Mouse (Mus musculus) liver, adult 2 months (tissue): ENCODE measurements around the gene Yif1a. TPM values are rescaled to one million over a fixed set of nuclear protein-coding genes. Genes with fewer than 3 reads are reported as not detected.

ENCODE experiments used
- DNase-seq: peaks from one replicate; pipeline ENCODE4 v3.0.0-alpha.2; 2011; ENCODE audit warnings: low read depth, low spot score; ENCODE audit errors: extremely low read depth
- H3K27ac ChIP-seq: fragments of 200-500 bp; replicated peaks from 2 replicates; pipeline ENCODE4 v1.5.1; 2012; ENCODE audit warnings: low read depth, mild to moderate bottlenecking, control low read depth, inconsistent platforms, low read length; ENCODE audit not compliant: insufficient read depth
- H3K27me3 ChIP-seq: fragments of 200-500 bp; 2 replicates; pipeline ENCODE4 v1.6.1; 2012; ENCODE audit warnings: mild to moderate bottlenecking, moderate library complexity, low read length, inconsistent platforms; ENCODE audit not compliant: control insufficient read depth, insufficient read depth
- H3K36me3 ChIP-seq: fragments of 200-500 bp; 2 replicates; pipeline ENCODE4 v1.6.1; 2012; ENCODE audit warnings: low read length, inconsistent platforms; ENCODE audit not compliant: control insufficient read depth, insufficient read depth
- H3K4me1 ChIP-seq: fragments of 200-500 bp; 2 replicates; pipeline ENCODE4 v1.6.1; 2011; ENCODE audit warnings: low read length; ENCODE audit not compliant: control insufficient read depth, insufficient read depth
- H3K4me3 ChIP-seq: fragments of 200-500 bp; 2 replicates; pipeline ENCODE4 v1.5.1; 2011; ENCODE audit warnings: low read depth, mild to moderate bottlenecking, control low read depth, low read length, moderate library complexity; ENCODE audit not compliant: insufficient read depth
- H3K79me2 ChIP-seq: fragments of 200-500 bp; 2 replicates; pipeline ENCODE4 v1.6.1; 2012; ENCODE audit warnings: inconsistent platforms, mild to moderate bottlenecking, low read length, moderate library complexity; ENCODE audit not compliant: control insufficient read depth, insufficient read depth
- H3K9ac ChIP-seq: fragments of 200-500 bp; 2 replicates; pipeline ENCODE4 v1.6.1; 2012; ENCODE audit warnings: low read depth, mild to moderate bottlenecking, control low read depth, inconsistent platforms, low read length
- CTCF ChIP-seq: fragments of 200-500 bp; IDR thresholded peaks from 2 replicates; pipeline ENCODE4 v1.5.1; 2011; ENCODE audit warnings: low read depth, low read length, control low read depth
- POLR2A ChIP-seq: fragments of 200-500 bp; IDR thresholded peaks from 2 replicates; pipeline ENCODE4 v1.6.1; 2011; ENCODE audit warnings: low read length, control low read depth; ENCODE audit not compliant: insufficient read depth; ENCODE audit errors: extremely low read depth
- WGBS: fragments of 180-500 bp; shearing (Covaris S2); methylation state at CpG from one replicate; pipeline ENCODE4 v1.1.7; 2018; 5-methylcytosine and 5-hydroxymethylcytosine counted together
- polyA plus RNA-seq: library from polyadenylated mRNA; depleted of rRNA; stranded (reverse); fragments of >200 nt; gene quantifications from 2 replicates; pipeline ENCODE4 v1.2.3, GENCODE M21; 2012; rRNA removed
- total RNA-seq: library from RNA; depleted of rRNA; stranded (reverse); fragments of >200 nt; gene quantifications from 2 replicates; pipeline ENCODE4 v1.2.3, GENCODE M21; 2014; rRNA removed

Gene Yif1a
- total and polyA plus RNA-seq, 2 experiments: 79.3 to 188 TPM

- H3K27ac ChIP-seq: no peak overlapping the region
- TF ChIP-seq CTCF (no peak), POLR2A (no peak)
- H3K4me3 ChIP-seq: no peak overlapping the region
- no peak overlapping the region for H3K9ac ChIP-seq
- 47% methylated on average over 4 of the region's 4 CpGs for WGBS
- H3K4me1 ChIP-seq: no peaks in the 10 kb centered on the region
- DNase-seq: no peak
- H3K36me3 ChIP-seq: no peaks in the 10 kb centered on the region
- H3K79me2 ChIP-seq: no peaks in the 10 kb centered on the region
- no peaks in the 10 kb centered on the region for H3K27me3 ChIP-seq
These were observed 42.9 kb downstream of the Yif1a start for GRCm38 (mm10) chr19:5131237-5131636.

GRCm38 (mm10) chr19:5139640-5140039, 51.3 kb downstream of the Yif1a start:
- Histone ChIP-seq H3K36me3 (no peaks in the 10 kb centered on the region), H3K4me3 (no peak overlapping the region), H3K27ac (no peak overlapping the region), H3K79me2 (no peaks in the 10 kb centered on the region), H3K27me3 (no peaks in the 10 kb centered on the region), H3K4me1 (no peaks in the 10 kb centered on the region), H3K9ac (no peak overlapping the region)
- peak; percentile 33 for DNase-seq
- WGBS: 7% methylated on average over 2 of the region's 2 CpGs
- TF ChIP-seq CTCF (no peak; the same call in 1 of the 2 replicates), POLR2A (no peak)

Other genes with a start within 250 kb of the Yif1a start
- gene Ccs, start 249.2 kb upstream of the Yif1a start, total RNA-seq: 146 and 174 TPM in 2 replicates
- gene Ccs, start 249.2 kb upstream of the Yif1a start, polyA plus RNA-seq: 245 and 254 TPM in 2 replicates
- not detected in 2 replicates for gene Ccdc87, start 249.2 kb upstream of the Yif1a start, total RNA-seq
- not detected in 2 replicates for gene Ccdc87, start 249.2 kb upstream of the Yif1a start, polyA plus RNA-seq
- 44.1 and 55.0 TPM in 2 replicates for gene Ctsf, start 233.4 kb upstream of the Yif1a start, total RNA-seq
- 69.4 and 88.9 TPM in 2 replicates for gene Ctsf, start 233.4 kb upstream of the Yif1a start, polyA plus RNA-seq
- 1.1 TPM in 1 of 2 replicates, not detected in the other for gene Actn3, start 210.6 kb upstream of the Yif1a start, total RNA-seq
- 0.11 TPM in 1 of 2 replicates, not detected in the other for gene Actn3, start 210.6 kb upstream of the Yif1a start, polyA plus RNA-seq
- gene Zdhhc24, start 209.9 kb upstream of the Yif1a start, total RNA-seq: 2.5 and 3.4 TPM in 2 replicates
- gene Zdhhc24, start 209.9 kb upstream of the Yif1a start, polyA plus RNA-seq: 4.8 and 7.7 TPM in 2 replicates
- 0.65 and 0.87 TPM in 2 replicates for gene Bbs1, start 181.9 kb upstream of the Yif1a start, total RNA-seq
- 0.73 and 0.95 TPM in 2 replicates for gene Bbs1, start 181.9 kb upstream of the Yif1a start, polyA plus RNA-seq
- gene Dpp3, start 160.3 kb upstream of the Yif1a start, total RNA-seq: 52.1 and 69.7 TPM in 2 replicates
- gene Dpp3, start 160.3 kb upstream of the Yif1a start, polyA plus RNA-seq: 121 and 122 TPM in 2 replicates
- gene Peli3, start 145.4 kb upstream of the Yif1a start, total RNA-seq: 1.0 and 3.4 TPM in 2 replicates
- gene Peli3, start 145.4 kb upstream of the Yif1a start, polyA plus RNA-seq: 1.4 and 2.6 TPM in 2 replicates
- 40.0 and 46.4 TPM in 2 replicates for gene Mrpl11, start 126.4 kb upstream of the Yif1a start, total RNA-seq
- 27.6 and 30.7 TPM in 2 replicates for gene Mrpl11, start 126.4 kb upstream of the Yif1a start, polyA plus RNA-seq
- not detected in 2 replicates for gene Npas4, start 98.2 kb upstream of the Yif1a start, total RNA-seq
- gene Npas4, start 98.2 kb upstream of the Yif1a start, polyA plus RNA-seq: not detected in 2 replicates
- gene Slc29a2, start 64.7 kb upstream of the Yif1a start, total RNA-seq: 0.28 and 0.34 TPM in 2 replicates
- gene Slc29a2, start 64.7 kb upstream of the Yif1a start, polyA plus RNA-seq: 1.7 and 2.3 TPM in 2 replicates
- gene B4gat1, start 49.7 kb upstream of the Yif1a start, total RNA-seq: 11.8 and 13.2 TPM in 2 replicates
- gene B4gat1, start 49.7 kb upstream of the Yif1a start, polyA plus RNA-seq: 20.1 and 20.4 TPM in 2 replicates
- gene AC124502.3, start 49.6 kb upstream of the Yif1a start, total RNA-seq: 2.1 and 3.7 TPM in 2 replicates
- 0.07 and 0.09 TPM in 2 replicates for gene AC124502.3, start 49.6 kb upstream of the Yif1a start, polyA plus RNA-seq
- 13.2 and 13.8 TPM in 2 replicates for gene Brms1, start 47.2 kb upstream of the Yif1a start, total RNA-seq
- 22.6 TPM in 2 replicates for gene Brms1, start 47.2 kb upstream of the Yif1a start, polyA plus RNA-seq
- 0.09 and 0.20 TPM in 2 replicates for gene Rin1, start 38.1 kb upstream of the Yif1a start, total RNA-seq
- 0.40 and 0.78 TPM in 2 replicates for gene Rin1, start 38.1 kb upstream of the Yif1a start, polyA plus RNA-seq
- gene Cd248, start 20.5 kb upstream of the Yif1a start, total RNA-seq: 0.18 and 0.54 TPM in 2 replicates
- 0.57 and 0.98 TPM in 2 replicates for gene Cd248, start 20.5 kb upstream of the Yif1a start, polyA plus RNA-seq
- gene Tmem151a, start 3.0 kb upstream of the Yif1a start, total RNA-seq: under 0.01 TPM in 2 replicates
- 0.24 and 0.26 TPM in 2 replicates for gene Tmem151a, start 3.0 kb upstream of the Yif1a start, polyA plus RNA-seq
- gene Cnih2, start 10.0 kb downstream of the Yif1a start, total RNA-seq: not detected in 2 replicates
- 0.12 and 0.19 TPM in 2 replicates for gene Cnih2, start 10.0 kb downstream of the Yif1a start, polyA plus RNA-seq
- gene Rab1b, start 18.5 kb downstream of the Yif1a start, total RNA-seq: 82.1 and 98.7 TPM in 2 replicates
- gene Rab1b, start 18.5 kb downstream of the Yif1a start, polyA plus RNA-seq: 165 and 169 TPM in 2 replicates
- gene Klc2, start 30.0 kb downstream of the Yif1a start, total RNA-seq: 2.4 and 4.6 TPM in 2 replicates
- gene Klc2, start 30.0 kb downstream of the Yif1a start, polyA plus RNA-seq: 8.7 and 12.3 TPM in 2 replicates
- gene Pacs1, start 184.6 kb downstream of the Yif1a start, total RNA-seq: 1.1 and 3.3 TPM in 2 replicates
- 2.4 and 3.0 TPM in 2 replicates for gene Pacs1, start 184.6 kb downstream of the Yif1a start, polyA plus RNA-seq
- 58.1 and 60.0 TPM in 2 replicates for gene Sf3b2, start 206.9 kb downstream of the Yif1a start, total RNA-seq
- 60.8 and 61.4 TPM in 2 replicates for gene Sf3b2, start 206.9 kb downstream of the Yif1a start, polyA plus RNA-seq
- not detected in 2 replicates for gene Gal3st3, start 209.8 kb downstream of the Yif1a start, total RNA-seq
- not detected in 2 replicates for gene Gal3st3, start 209.8 kb downstream of the Yif1a start, polyA plus RNA-seq
- not detected in 2 replicates for gene Catsper1, start 247.2 kb downstream of the Yif1a start, total RNA-seq
- 0.05 TPM in 1 of 2 replicates, not detected in the other for gene Catsper1, start 247.2 kb downstream of the Yif1a start, polyA plus RNA-seq